Mouse (Mus musculus) CD4-positive, CD25-positive, alpha-beta regulatory T cell (primary cell): Measurements from ENCODE around the gene Klhdc4. TPM values are rescaled to one million over a fixed set of nuclear protein-coding genes. Genes with fewer than 3 reads are reported as not detected.

Source experiments
- polyA plus RNA-seq: library from polyadenylated mRNA; unstranded; fragments of 100-300 nt; shearing (Covaris generic); gene quantifications from one replicate; pipeline ENCODE4 v1.2.1, GENCODE M21; 2017

The Klhdc4 gene
- 41.2 TPM for polyA plus RNA-seq

GRCm38 (mm10) chr8:121829048-121829776, at the start of gene Klhdc4:
TSS of gene Klhdc4 (minus strand) at chr8:121829569.

Other genes with a start within 250 kb of the Klhdc4 start
- 289 TPM for gene Map1lc3b, start 239.2 kb downstream of the Klhdc4 start, polyA plus RNA-seq
- 0.07 TPM for gene Zcchc14, start 176.7 kb downstream of the Klhdc4 start, polyA plus RNA-seq
- 0.06 TPM for gene Jph3, start 99.9 kb downstream of the Klhdc4 start, polyA plus RNA-seq
- gene Slc7a5, start 78.1 kb upstream of the Klhdc4 start, polyA plus RNA-seq: 39.9 TPM
- gene Car5a, start 115.3 kb upstream of the Klhdc4 start, polyA plus RNA-seq: not detected
- 53.8 TPM for gene Banp, start 120.2 kb upstream of the Klhdc4 start, polyA plus RNA-seq